Mouse (Mus musculus): Measurements from ENCODE around the gene Ppm1m. TPM values are rescaled to one million over a fixed set of nuclear protein-coding genes. Genes with fewer than 3 reads are reported as not detected.

Ppm1m gene
- polyA plus RNA-seq, 1 experiment, result 42.8 TPM

DNA sequence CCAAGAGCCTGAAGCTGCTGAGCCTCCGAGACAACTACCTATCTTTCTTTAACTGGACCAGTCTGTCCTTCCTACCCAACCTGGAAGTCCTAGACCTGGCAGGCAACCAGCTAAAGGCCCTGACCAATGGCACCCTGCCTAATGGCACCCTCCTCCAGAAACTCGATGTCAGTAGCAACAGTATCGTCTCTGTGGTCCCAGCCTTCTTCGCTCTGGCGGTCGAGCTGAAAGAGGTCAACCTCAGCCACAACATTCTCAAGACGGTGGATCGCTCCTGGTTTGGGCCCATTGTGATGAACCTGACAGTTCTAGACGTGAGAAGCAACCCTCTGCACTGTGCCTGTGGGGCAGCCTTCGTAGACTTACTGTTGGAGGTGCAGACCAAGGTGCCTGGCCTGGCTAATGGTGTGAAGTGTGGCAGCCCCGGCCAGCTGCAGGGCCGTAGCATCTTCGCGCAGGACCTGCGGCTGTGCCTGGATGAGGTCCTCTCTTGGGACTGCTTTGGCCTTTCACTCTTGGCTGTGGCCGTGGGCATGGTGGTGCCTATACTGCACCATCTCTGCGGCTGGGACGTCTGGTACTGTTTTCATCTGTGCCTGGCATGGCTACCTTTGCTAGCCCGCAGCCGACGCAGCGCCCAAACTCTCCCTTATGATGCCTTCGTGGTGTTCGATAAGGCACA, 26.1 kb upstream of the Ppm1m start:
- Histone ChIP-seq H3K4me3 (ENCODE audit: insufficient read depth, poor library complexity, severe bottlenecking) (no peak overlapping the region), H3K36me3 (ENCODE audit: control insufficient read depth, insufficient read depth) (no peaks in the 10 kb centered on the region), H3K79me3 (ENCODE audit: low read depth) (no peaks in the 10 kb centered on the region), H3ac (ENCODE audit: control insufficient read depth, insufficient read length, low read depth) (no peak overlapping the region), H3K79me2 (ENCODE audit: control insufficient read depth, insufficient read depth) (no peaks in the 10 kb centered on the region), H3K27me3 (ENCODE audit: control insufficient read depth, insufficient read depth, insufficient read length) (peaks cover 35% of the 10 kb centered on the region)
- TF ChIP-seq MAX (IDR thresholded peaks at IDR 0.05), result no peak
- no peak for TF ChIP-seq MYOD1 (IDR thresholded peaks at IDR 0.05; ENCODE audit: control insufficient read depth, insufficient read length, low read depth)
- no peak for TF ChIP-seq USF1 (IDR thresholded peaks at IDR 0.05; ENCODE audit: low read depth)
- TF ChIP-seq FOSL1 (IDR thresholded peaks at IDR 0.05; ENCODE audit: insufficient read depth, low read length, poor library complexity, severe bottlenecking), result no peak
- TF ChIP-seq CTCF (IDR thresholded peaks at IDR 0.05; ENCODE audit: control insufficient read depth, insufficient read depth, insufficient read length), result no peak
- TF ChIP-seq MYOG (IDR thresholded peaks at IDR 0.05; ENCODE audit: control insufficient read depth, extremely low read depth, insufficient read length), result no peak
- no peak for TF ChIP-seq CEBPB (IDR thresholded peaks at IDR 0.05; ENCODE audit: low read depth)

- Histone ChIP-seq H3ac (ENCODE audit: control insufficient read depth, insufficient read length, low read depth) (no peak overlapping the region), H3K79me2 (ENCODE audit: control insufficient read depth, insufficient read depth) (no peaks in the 10 kb centered on the region), H3K4me3 (ENCODE audit: insufficient read depth, poor library complexity, severe bottlenecking) (no peak overlapping the region), H3K36me3 (ENCODE audit: control insufficient read depth, insufficient read depth) (no peaks in the 10 kb centered on the region), H3K79me3 (ENCODE audit: low read depth) (no peaks in the 10 kb centered on the region), H3K27me3 (ENCODE audit: control insufficient read depth, insufficient read depth, insufficient read length) (peaks cover 35% of the 10 kb centered on the region)
- TF ChIP-seq CEBPB (IDR thresholded peaks at IDR 0.05; ENCODE audit: low read depth), result no peak
- no peak for TF ChIP-seq MYOG (IDR thresholded peaks at IDR 0.05; ENCODE audit: control insufficient read depth, extremely low read depth, insufficient read length)
- TF ChIP-seq MYOD1 (IDR thresholded peaks at IDR 0.05; ENCODE audit: control insufficient read depth, insufficient read length, low read depth), result no peak
- TF ChIP-seq MAX (IDR thresholded peaks at IDR 0.05), result no peak
- TF ChIP-seq USF1 (IDR thresholded peaks at IDR 0.05; ENCODE audit: low read depth), result no peak
- TF ChIP-seq CTCF (IDR thresholded peaks at IDR 0.05; ENCODE audit: control insufficient read depth, insufficient read depth, insufficient read length), result no peak
- no peak for TF ChIP-seq FOSL1 (IDR thresholded peaks at IDR 0.05; ENCODE audit: insufficient read depth, low read length, poor library complexity, severe bottlenecking)
Observed at GRCm38 (mm10) chr9:106222994-106223393, 23.4 kb upstream of the Ppm1m start.

DNA sequence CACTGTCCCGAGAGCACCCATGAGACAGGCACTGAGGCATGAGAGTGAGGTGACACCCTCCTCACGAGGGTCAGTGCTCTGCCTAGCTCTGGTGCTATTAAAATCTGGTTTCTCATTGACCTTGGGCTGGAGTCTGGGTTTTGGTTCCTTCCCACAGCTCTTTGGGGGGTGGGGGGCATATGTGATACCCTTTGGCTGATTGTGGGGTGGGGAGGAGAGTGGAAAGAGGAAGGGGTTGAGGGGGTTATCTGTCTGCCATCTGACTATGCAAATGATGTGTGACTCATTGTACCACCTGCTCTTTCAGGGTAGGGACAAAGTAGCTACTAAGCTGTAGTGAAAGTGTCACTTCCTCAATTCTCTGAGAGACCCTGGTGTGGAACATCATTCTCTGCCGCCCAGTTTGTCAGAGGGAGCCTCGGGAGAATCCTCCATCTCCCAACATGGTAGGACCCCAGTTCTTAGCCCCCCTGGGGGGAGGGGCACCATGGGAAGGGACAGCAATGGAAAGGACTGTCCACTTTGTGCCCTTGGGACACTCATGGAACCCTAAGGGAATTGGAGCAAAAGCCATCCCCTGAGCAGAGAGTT, 22.8 kb upstream of the Ppm1m start, which contains the start of gene Tlr9:
Tlr9 (plus strand) TSS at position 338 of the 591 bp plus-strand sequence.
- H3K4me3 ChIP-seq (ENCODE audit: insufficient read depth, poor library complexity, severe bottlenecking), result no peak within 1 kb of the TSS

GRCm38 (mm10) chr9:106220894-106221523, 21.5 kb upstream of the Ppm1m start:
- Histone ChIP-seq H3K4me3 (ENCODE audit: insufficient read depth, poor library complexity, severe bottlenecking) (no peak overlapping the region), H3K79me2 (ENCODE audit: control insufficient read depth, insufficient read depth) (no peaks in the 10 kb centered on the region), H3K27me3 (ENCODE audit: control insufficient read depth, insufficient read depth, insufficient read length) (peaks cover 30% of the 10 kb centered on the region), H3K79me3 (ENCODE audit: low read depth) (no peaks in the 10 kb centered on the region), H3ac (ENCODE audit: control insufficient read depth, insufficient read length, low read depth) (no peak overlapping the region), H3K36me3 (ENCODE audit: control insufficient read depth, insufficient read depth) (no peaks in the 10 kb centered on the region)
- no peak for TF ChIP-seq CTCF (IDR thresholded peaks at IDR 0.05; ENCODE audit: control insufficient read depth, insufficient read depth, insufficient read length)
- no peak for TF ChIP-seq USF1 (IDR thresholded peaks at IDR 0.05; ENCODE audit: low read depth)
- no peak for TF ChIP-seq MYOD1 (IDR thresholded peaks at IDR 0.05; ENCODE audit: control insufficient read depth, insufficient read length, low read depth)
- no peak for TF ChIP-seq MAX (IDR thresholded peaks at IDR 0.05)
- TF ChIP-seq MYOG (IDR thresholded peaks at IDR 0.05; ENCODE audit: control insufficient read depth, extremely low read depth, insufficient read length), result no peak
- no peak for TF ChIP-seq CEBPB (IDR thresholded peaks at IDR 0.05; ENCODE audit: low read depth)
- TF ChIP-seq FOSL1 (IDR thresholded peaks at IDR 0.05; ENCODE audit: insufficient read depth, low read length, poor library complexity, severe bottlenecking), result no peak

More for the DNA sequence above, 22.8 kb upstream of the Ppm1m start, which contains the start of gene Tlr9:
- no peak within 1 kb of the TSS for H3ac ChIP-seq (ENCODE audit: control insufficient read depth, insufficient read length, low read depth)
- no peaks in the 10 kb centered on the region for H3K79me2 ChIP-seq (ENCODE audit: control insufficient read depth, insufficient read depth)
- no peaks in the 10 kb centered on the region for H3K79me3 ChIP-seq (ENCODE audit: low read depth)
- peaks cover 35% of the 10 kb centered on the region for H3K27me3 ChIP-seq (ENCODE audit: control insufficient read depth, insufficient read depth, insufficient read length)
- H3K36me3 ChIP-seq (ENCODE audit: control insufficient read depth, insufficient read depth), result no peaks in the 10 kb centered on the region
- TF ChIP-seq FOSL1 (IDR thresholded peaks at IDR 0.05; ENCODE audit: insufficient read depth, low read length, poor library complexity, severe bottlenecking) (no peak), MYOG (IDR thresholded peaks at IDR 0.05; ENCODE audit: control insufficient read depth, extremely low read depth, insufficient read length) (no peak), MAX (IDR thresholded peaks at IDR 0.05) (no peak), CEBPB (IDR thresholded peaks at IDR 0.05; ENCODE audit: low read depth) (no peak), MYOD1 (IDR thresholded peaks at IDR 0.05; ENCODE audit: control insufficient read depth, insufficient read length, low read depth) (no peak), CTCF (IDR thresholded peaks at IDR 0.05; ENCODE audit: control insufficient read depth, insufficient read depth, insufficient read length) (no peak), USF1 (IDR thresholded peaks at IDR 0.05; ENCODE audit: low read depth) (no peak)

DNA sequence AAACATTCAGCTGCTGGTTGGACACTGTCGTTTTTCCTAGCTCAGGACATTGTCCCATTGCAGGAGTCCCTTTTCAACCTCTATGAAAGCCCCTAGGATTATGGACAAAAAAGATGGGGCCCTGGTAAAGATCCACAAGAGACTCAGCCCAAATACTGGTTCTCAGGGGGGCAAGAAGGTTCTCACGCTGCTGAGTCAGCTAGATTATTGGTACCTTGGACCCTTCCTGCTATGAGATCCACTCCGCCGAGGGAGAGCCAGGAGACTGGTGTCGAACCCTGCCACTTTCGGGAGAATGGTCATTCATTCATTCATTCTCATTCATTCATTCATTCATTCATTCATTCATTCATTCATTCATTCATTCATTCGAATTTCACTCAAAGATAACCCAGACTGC, 17.4 kb upstream of the Ppm1m start:
- Histone ChIP-seq H3K36me3 (ENCODE audit: control insufficient read depth, insufficient read depth) (peaks cover 7% of the 10 kb centered on the region), H3K79me2 (ENCODE audit: control insufficient read depth, insufficient read depth) (no peaks in the 10 kb centered on the region), H3K4me3 (ENCODE audit: insufficient read depth, poor library complexity, severe bottlenecking) (no peak overlapping the region), H3K79me3 (ENCODE audit: low read depth) (no peaks in the 10 kb centered on the region), H3K27me3 (ENCODE audit: control insufficient read depth, insufficient read depth, insufficient read length) (no peaks in the 10 kb centered on the region), H3ac (ENCODE audit: control insufficient read depth, insufficient read length, low read depth) (no peak overlapping the region)
- TF ChIP-seq MYOD1 (IDR thresholded peaks at IDR 0.05; ENCODE audit: control insufficient read depth, insufficient read length, low read depth) (no peak), CTCF (IDR thresholded peaks at IDR 0.05; ENCODE audit: control insufficient read depth, insufficient read depth, insufficient read length) (no peak)

Data from C2C12 (cell line).